Mouse (Mus musculus) induced T-regulatory cell, adult 2 months (primary cell): ENCODE measurements around the gene Srcin1.

Source experiments
- DNase-seq: peaks from one replicate; pipeline ENCODE4 v3.0.0-alpha.2; 2012; ENCODE audit warnings: low read depth

Srcin1 gene

DNA sequence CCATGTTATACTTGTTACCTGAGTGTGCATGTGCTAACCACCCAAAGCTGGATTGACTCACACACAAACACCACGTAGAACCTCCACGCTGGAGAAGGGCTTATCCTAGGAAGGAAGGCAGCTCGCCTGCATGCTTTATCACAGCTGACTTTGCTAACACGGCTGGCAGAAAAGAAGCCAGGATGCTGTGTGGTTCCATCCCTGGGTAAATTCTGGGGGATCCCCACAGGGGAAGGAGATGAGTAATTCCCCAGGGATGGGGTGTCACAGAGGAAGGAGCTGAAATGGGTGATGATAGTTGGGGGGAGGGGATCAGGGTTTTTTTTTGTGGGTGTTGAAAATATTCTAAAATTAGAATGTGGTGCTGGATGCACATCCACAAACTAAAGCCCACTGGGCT lies 70.2 kb downstream of the Srcin1 start:
- DNase-seq = no peak

DNA sequence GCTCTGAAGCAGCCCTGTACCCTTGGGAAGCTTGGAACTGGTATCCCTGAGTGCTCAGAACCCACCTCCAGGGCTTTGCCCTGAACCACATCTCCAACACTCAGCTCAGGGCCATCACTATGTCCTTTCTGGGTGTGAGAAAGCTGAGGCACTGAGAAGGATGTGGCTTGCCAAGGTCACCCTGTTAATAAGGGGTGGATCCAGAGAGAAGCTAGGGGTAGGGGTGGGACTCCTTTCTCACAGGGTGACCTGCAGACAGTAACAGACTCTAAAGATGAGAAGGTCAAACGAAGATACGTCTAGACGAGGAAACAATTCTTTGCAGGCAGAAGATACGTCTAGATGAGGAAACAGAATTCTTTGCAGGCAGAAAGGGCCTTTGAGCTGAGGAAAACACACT lies 73.1 kb downstream of the Srcin1 start:
- DNase-seq = no peak

DNA sequence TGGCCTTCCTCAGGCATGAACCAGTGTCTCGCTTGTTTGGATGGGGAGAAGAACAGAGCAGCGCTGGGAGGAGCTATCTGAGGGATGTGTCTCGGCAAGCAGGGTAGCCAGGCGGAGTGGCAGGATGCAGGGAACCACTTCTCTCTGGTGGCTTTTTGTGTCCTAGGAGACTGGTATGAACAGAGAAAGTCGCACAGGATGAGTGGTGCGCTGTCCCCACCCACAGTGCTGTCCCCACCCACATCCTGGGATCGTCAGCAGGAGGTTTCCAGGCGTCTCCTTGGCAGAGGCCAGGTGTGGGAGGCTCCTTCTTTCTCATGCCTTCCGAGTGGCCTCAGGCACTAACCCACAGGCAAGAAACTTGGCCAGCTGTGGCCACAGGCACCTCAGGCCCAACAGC lies 73.6 kb downstream of the Srcin1 start:
- no peak for DNase-seq

DNA sequence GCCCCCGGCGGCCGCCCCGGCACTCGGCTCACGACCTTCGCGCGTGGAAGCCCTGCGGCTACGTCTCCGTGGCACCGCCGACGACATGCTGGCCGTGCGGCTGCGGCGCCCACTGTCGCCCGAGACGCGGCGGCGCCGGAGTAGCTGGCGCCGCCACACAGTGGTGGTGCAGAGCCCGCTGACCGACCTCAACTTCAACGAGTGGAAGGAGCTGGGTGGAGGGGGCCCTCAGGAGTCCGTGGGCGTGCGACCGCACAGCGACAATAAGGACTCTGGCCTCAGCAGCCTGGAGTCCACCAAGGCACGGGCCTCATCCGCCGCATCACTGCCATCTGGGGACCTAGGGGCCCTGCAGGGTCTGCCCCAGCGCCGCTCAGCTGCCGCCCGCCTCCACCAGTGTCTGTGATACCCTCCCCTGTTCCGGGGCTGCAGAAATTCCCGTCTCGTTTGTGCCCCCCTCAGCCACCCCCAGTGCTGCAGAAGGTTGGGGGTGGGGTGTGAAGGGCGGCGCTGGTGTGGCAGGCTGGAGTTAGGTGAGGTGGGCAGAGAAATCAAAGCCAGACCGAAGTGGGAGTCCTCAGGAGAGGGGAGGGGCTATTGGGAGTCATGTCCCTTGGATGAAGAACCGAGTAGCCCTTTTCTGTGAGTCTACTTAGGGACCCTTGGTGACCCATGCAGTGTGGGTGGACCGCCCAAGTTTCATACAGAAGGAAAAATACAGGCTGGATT lies 75.1 kb downstream of the Srcin1 start:
- DNase-seq = no peak

DNA sequence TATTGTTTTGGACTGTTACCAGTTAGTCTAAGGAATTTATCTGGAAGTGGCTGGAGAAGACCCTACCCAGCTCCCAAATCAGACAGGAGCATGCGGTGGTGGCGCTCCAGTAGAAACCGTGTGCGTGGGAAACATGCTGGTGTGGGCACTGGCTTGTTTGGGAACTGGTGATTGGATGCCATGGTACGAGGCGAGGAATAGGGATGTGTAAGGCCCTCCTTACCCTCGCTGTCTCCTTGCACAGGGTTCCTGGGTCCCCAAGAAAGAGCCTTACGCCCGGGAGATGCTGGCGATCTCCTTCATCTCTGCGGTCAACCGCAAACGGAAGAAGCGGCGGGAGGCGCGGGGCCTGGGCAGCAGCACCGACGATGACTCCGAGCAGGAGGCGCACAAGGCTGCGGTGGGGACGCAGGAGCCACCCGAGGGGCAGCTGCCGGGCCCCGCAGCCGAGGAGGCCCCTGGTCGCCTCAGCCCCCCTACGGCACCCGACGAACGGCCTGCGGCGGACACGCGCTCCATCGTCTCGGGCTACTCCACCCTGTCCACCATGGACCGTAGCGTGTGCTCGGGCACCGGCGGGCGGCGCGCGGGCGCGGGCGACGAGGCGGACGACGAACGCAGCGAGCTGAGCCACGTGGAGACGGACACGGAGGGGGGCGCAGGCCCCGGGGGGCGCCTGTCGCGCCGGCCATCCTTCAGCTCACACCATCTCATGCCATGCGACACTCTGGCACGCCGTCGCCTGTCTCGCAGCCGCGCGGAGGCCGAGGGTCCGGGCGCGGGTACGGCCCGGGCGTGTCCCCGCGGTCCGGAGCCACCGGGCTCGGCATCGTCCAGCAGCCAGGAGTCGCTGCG lies 75.9 kb downstream of the Srcin1 start, which contains the start of gene 4933428G20Rik:
Gene 4933428G20Rik (minus strand): TSS at position 476 of the 855 bp plus-strand sequence.
- DNase-seq = no peak

DNA sequence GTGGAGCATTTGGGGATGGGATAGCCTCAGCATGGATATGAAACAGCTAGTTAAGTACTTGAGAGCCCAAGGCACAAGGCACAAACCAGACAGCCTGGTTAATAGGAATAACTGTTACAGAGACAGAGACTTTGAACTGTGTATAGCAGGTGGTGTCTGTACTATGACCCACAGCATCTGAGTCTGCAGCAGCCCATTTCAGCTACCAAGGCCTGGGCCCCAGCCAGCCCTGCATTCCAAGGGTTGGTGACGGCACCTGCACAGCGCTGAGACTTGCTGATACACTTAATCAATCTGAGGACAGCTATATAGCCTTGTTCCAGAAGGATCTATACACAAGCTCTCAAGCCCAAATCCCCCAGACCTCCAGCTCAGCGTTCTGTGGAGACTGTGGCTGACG lies 78.4 kb downstream of the Srcin1 start:
- no peak for DNase-seq

DNA sequence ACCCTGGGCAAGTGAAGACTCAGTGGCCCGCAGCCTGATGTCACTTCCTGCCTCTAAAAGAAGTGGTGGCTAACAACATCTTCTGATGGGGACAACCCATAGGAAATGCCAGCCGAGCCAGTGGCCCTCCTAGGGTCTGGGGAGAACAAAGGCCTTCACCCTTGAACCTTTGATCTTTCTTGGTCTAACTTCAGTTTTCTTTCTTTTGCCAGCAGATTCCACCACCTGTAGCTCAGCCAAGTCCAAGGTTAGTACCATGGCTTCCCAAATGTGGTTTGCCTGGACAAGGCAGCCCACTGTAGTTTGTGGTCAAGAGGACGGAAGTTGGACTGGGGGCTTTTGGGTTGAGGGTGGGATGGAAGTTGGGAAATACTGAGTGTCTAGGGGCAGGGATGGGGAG lies 83.2 kb downstream of the Srcin1 start:
- DNase-seq = no peak

DNA sequence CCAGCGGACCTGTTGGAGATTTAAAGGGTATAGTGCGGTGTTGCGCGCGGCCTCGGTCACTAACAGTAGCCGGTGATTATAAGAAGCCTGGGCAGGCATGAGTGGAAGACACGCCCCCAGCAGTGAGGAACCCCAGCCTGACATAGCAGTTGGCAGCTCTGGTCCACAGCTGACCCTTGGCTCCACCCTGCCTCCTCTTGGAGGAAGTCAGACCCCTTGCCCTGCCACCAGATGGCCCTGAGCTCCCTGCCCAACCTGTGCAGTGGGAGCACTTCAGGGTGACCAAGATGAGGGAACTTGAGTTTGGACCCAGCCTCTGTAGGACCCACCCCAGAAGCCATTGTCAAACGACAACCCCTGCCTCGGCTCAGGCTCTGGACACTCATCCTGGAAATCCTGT lies 84.3 kb downstream of the Srcin1 start:
- DNase-seq = no peak

DNA sequence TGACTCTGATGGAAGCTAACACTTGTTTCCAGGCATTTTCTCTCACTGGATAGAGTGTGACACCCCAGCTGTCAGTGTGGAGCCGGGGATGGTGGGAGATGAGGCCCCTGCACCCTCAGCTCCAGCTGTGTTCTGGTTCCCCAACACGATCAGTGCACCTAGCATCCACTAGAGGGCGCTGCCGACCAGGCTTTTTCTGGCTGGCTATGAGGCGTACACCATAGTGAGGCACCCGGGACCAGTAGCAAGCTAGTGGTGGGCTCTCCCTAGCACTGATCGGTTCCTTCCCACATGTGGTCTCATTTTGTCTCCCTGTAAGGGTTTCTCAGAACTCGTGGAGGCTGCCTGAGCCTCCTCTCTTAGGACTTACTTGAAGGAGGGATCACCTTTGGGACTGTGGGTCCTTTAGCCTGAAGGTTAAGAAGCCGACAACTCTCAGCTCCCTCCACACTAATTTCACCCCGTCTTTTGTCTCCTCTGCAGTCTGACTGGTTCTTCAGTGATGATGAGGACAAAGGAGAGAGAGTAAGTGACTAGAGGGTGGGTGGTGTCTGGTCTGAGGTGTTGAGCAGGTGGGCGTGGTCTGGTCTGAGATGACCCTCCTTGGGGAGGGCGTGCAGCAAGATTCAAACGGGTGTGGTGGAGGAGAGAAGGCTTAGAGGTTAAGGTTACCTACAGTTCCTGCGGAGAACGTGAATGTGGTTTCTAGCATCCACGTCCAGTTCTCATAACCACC lies 86.2 kb downstream of the Srcin1 start:
- DNase-seq = peak; percentile 85

DNA sequence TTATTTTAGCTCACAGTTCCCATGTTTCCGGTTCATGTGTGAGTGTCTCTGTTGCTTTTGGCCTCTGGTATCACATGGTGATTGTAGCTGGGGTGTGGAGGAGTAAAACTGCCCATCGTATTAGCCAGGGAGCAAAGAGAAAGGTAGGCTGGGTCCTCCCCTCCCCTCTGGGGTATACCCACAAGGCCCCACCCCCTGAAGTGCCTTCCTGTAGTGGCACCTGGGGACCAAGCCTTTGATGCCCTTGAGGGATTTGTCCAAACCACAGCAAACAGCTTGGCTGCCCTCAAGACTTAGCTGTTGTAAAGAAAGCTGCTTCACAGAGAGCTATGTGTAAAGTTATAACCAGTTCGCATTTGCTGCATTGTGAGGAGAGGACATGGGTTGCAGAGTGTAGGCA lies 88.3 kb downstream of the Srcin1 start:
- no peak for DNase-seq

DNA sequence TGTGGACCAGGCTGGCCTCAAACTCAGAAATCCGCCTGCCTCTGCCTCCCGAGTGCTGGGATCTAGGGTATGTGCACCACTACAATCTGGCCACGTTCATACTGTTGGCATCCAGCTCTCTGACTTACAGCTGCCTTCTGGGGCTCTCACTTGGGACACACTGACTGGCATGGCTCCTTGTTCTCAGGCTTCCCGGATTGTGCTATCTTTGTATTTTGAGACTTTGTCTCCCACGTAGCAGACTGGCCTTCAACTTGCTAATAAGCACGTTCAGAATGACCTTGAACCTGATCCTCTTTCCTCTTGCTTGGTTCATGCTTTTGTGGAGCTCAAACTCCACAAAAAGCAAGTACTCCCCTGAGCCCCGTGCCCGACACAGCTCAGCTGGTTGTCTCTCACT lies 90.3 kb downstream of the Srcin1 start:
- DNase-seq = no peak

DNA sequence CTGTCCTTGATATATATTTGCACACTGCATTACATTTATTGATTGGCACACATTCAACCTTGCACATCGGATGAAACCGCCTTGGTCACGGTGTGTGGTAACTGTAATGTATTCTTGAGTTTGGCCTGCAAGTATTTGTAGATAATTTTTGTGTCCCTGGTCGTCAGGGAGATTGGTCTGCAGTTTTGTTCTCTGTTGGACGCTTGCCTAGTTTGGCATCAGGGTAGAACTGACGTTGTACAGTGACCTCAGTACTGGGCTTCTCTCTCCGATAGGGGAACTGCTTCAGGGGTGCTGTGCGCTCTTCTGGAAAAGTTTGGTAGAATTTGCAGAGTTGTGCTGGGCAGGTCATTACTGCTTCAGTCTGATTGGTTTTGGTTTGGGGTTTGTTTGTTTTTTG lies 96.2 kb downstream of the Srcin1 start:
- no peak for DNase-seq

DNA sequence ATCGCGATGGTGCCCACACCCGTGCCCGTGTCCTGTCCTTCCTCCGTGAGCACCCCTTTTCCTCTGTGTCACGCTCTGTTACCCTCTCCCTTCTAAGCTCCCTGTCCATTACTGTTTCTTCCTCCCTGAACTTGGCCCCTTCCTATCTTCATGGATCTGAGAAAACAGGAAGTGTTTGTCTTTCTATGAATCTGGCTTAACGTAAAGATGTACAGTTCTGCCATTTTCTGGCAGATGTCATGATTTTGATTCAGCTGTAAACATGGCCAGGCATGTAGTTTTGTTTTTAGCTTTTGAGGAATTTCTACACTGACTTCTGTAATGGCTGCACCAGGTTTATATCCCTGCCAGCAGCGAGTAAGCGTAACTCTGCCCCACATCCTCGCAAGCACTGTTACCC lies 96.9 kb downstream of the Srcin1 start:
- DNase-seq = no peak

DNA sequence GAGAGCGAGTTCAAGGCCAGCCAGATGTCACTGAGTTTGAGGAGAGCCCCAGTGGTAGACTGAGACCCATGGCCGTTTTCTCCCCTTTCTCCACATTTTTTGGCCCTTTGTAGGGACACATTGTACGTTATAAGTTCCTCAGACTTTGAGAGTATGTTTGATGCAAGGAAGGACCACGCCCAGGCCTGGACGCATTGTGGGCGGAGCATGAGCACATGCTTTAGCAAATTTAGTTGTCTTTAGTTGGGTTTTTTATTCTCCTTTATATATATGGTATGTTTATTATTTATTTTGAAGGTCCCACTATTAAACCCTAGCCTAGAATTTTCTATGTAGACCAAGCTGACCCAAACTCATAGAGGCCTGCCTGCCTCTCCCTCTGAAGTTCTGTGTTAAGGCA lies 97.6 kb downstream of the Srcin1 start:
- DNase-seq = no peak

DNA sequence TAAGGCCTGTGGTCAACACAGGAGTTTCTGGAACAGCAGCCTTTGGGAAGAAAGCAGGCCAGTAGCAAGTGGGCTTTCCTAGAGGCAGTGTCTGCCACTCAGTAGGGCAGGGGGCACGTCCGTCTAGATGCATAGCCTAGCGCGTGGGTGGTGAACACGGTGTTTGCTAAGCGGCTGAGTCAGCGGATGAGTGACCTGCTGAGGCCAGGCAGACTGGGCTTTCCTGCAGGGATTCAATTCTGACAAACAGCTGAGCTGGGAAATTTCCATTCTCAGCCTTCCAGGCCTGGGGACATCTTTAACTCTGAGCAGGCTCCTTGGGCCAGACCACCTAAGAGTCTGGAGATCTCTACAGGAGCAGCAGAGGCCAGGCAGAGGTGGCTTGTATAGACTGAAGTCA lies 98.6 kb downstream of the Srcin1 start:
- no peak for DNase-seq

DNA sequence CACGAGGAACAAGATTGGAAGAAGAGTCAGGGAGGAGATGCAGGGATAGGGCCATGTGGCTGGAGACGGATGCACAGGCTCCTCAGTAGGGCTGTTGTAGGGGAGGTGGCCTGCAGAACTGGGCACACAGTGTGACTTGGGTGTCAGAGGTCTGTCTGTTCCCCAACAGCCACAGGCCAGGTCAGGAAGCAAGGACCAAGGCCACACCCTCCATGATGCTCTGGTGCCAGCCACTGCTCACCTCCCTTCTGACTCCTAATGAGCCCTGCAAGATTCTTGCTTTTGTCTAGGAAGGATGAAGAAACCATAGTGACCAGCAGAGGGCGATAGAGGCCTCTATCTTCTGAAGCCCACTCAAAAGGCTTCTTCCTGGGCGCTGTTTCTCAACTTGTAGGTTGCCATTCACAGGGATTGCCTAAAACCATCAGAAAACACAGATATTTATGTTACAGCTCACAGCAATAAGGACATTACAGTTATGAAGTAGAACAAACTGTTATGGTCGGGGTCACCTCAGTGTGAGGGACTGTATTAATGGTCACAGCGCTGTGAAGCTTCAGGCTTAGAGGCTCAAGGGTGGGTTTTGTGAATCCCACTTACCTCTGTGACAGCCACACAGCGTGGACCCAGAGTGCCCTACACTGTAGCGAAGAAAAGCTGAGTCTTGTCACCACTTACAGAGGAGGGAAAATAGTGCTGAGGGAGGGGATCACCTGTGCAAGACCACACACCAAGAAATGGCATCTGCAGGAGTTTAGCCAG lies 99.5 kb downstream of the Srcin1 start:
- DNase-seq = peak; percentile 80

DNA sequence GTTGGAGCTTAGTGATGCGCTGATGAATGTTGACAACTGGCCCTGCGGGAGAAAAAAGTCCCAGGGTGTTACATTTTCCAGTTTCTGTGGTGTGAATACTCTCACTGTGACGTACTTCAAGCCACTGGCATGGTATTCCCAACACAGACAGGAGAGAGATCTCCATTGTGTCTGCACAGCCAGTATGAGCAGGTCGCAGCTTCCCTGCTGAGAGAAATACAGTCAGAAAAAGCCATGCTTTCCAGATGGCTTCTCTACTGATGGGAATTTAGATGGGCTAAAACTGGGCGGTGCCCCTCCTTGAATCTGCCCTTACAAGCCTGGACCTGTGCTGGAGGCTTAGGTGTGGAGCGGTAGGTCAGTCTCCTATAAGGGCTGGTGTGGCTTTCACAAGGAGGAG lies 104.7 kb downstream of the Srcin1 start:
- no peak for DNase-seq

DNA sequence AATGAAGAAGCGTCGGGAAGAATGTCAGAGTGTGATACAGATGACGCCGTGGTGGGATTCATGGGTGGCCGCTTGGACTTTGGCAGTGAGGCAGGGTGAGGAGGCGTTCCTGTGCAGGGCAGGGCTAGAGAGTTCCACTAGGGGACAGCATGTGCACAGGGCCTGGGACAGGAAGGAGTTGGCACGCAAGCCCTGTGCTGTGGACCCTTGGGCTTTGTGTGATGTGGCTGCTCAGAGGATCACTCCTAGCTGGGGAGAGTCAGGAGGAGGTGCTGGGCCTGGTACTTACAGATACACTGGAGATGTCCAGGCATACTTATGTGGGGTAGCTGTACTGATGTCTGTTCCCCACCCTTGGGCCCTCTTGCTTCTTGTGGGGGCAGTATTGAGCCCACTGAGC lies 106.2 kb downstream of the Srcin1 start:
- DNase-seq = no peak

DNA sequence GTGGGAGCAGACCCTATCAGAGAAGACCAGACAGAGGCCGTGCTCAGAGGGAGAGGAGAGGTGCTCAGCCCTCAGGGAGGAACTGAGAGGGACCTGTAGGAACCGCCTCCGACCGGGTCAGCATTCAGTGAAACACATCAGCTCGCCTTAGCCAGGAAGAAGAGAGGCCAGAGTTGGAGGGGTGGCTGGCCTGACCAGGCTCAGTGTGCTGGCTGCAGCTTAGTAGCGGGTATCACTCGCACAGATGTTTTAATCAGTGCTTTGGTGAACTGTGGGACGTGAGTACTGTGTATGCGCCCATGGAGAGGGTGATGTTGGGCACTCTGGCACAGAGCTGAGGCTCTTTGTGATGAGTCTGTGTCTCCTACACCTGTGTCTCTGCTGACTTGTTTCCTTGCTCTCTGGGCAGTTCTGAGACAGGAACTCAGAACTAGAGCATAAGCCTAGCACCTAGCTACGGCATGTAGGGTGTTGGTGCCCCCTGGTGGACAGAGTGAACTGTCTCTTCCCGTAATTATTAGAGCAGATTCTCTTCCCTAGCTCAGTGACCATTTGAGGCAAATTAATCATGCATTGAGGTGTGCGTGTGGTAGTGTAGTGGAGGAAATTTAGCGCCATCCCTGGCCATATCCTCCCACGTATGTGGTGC lies 107.2 kb downstream of the Srcin1 start:
- DNase-seq = peak; percentile 89

DNA sequence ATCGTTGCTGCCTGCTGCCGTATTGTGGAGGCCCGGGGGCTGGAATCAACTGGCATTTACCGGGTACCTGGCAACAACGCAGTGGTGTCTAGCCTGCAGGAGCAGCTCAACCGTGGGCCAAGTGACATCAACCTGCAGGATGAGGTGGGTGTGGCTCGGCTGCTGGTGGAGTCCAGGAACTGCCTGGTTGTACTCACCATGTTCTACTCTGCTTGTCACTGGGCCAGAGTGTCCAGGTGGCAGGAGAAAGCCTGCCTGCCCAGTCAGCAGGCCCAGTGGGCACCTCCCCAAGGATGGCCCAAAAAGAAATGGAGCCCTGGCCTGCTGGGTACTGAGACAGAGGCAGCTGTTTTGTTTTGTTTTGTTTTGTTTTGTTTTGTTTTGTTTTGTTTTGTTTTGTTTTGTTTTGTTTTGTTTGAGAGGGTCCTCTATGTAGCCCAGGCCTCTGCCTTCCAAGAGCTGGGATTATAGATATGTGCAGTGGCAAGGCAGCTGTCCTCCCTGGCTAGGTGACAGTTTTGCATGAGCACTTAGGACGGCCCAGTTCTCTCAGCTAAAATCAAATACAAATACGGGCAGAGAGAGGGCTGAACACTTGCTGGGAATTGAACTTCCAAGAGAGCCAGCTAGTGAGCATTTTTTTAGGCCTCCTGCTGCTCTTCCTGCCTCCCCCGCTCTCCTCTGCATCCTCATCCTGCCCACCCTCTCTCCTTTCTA lies 109.4 kb downstream of the Srcin1 start:
- DNase-seq = no peak

DNA sequence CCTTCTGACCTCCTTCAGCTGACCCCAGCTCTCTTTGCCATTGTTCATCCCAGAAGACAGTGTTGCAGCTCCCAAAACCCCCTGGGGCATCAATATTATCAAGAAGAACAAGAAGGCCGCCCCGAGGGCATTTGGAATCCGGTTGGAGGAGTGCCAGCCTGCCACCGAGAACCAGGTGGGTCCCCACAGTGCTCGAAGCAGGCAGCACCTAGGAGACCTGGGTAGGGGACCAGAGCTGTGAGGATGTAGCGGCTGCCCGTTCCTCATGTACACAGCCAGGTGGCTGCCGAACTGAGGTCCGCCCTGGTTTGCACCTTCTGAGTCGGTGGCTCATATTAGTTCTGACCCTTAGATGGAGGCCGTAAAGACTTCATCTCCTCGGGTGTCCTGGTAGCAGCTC lies 110.0 kb downstream of the Srcin1 start:
- DNase-seq = no peak
